Mouse (Mus musculus): ENCODE measurements around the gene Slit1. TPM values are rescaled to one million over a fixed set of nuclear protein-coding genes. Genes with fewer than 3 reads are reported as not detected.

Gene Slit1
- total RNA-seq (2015) (not detected in 2 replicates), total RNA-seq (2017) (0.03 and 0.29 TPM in 2 replicates)

DNA sequence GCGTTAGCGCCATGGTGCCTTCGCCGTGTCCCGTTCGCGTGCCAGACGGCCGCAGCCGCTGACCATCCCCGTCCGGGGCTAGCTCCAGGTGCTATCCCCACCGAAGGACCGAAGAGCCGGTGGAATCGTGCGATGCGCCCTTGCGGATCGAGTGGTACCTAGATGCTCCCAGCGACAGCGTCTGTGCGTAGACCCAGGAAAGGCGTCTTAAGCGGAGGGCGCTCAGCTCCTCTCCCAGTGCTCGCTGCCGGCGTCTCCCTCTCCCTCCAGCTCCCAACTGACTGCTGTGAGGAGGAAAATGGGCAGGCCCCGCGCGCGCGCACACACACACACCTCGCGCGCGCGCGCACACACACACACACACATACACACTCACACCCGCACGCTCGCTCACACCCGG, at the start of gene Slit1:
Gene Slit1 (minus strand): TSS at position 270 of the 400 bp plus-strand sequence.
- no peak for ATAC-seq (replicated peaks; ENCODE audit: poor library complexity)

DNA sequence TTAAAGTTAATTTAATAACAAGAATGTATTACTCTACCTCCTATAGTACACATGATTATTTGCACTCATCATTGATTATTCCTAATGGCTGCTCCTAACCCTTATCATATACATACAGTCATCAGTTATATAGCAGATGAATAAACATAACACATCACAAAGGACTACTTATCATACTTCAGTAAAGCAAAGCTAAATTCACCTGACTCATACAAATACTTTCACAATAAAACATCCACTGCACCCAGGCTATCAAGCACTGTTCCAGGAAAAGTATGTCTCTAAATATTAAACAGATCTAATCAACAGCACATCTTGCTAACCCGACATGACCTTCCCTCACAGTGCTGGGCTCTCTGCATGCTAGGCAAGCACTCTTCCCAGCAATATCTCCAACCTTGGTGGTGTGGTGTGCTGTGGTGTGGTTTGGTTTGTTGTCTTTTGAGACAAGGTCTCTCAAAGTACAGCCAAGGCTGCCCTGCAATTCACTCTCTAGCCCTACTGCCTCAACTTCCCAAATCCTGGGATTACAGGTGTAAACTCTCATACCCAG, 49.5 kb upstream of the Slit1 start:
- no peak for ATAC-seq (replicated peaks; ENCODE audit: poor library complexity)

DNA sequence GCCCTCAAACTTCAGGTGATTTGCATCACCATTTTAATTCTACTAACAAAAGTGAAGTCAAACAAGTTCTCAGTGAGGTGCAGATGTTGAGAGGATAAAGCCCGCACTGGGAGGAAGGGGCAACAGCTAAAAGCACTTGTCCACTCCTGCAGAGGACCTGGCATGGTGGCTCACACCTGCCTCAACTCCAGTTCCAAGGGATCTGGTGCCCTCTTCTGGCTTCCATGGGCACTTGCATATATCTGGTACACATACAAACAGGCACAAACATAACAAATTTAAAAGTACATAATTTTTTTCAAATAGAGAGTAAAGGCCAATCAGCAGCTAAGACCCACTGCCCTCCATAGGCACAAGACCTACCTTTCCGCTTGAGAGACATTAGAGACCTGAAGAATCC, 47.9 kb upstream of the Slit1 start:
- peak; percentile 50; the same call in 1 of the 2 replicates for ATAC-seq (replicated peaks; ENCODE audit: poor library complexity)

DNA sequence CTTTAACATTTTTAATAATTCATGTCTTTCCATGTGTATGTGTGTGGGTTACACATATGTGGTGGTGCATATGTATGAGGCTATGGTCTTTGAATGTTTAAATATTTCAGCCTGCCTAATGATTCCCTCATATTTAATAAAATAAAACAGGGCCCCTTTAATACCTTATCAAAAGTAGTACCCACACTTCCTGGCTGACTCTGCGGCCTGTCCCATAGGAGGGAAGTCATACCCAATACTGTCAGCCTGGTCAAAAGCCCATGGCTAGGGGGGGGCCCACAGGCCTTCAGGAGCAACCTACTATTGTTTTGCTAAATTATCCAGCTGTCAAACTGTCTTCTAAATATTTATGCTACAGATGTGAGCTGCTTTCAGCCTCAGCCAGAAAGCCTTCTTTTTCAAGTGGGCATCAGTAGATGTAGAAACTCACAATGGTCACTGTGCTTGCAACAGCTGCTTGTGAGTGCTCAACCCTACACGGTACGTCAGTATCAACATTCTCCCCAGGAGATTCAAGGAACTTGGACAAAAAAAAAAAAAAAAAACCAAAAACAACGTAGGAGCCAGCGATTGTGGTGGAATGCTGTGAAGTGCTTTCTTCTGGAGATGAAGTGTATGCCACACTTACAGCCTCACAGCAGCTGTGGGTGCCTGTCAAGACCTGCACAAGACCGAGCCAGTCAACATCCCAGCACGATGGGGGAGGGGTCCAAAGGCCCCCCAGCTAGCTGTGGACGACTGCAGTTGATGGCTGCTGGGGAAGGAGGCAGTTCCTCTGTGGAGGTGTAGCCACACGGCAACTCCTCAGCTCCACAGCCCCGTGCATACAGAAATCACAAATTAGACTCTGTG, 45.9 kb upstream of the Slit1 start:
- ATAC-seq (replicated peaks; ENCODE audit: poor library complexity) = no peak

DNA sequence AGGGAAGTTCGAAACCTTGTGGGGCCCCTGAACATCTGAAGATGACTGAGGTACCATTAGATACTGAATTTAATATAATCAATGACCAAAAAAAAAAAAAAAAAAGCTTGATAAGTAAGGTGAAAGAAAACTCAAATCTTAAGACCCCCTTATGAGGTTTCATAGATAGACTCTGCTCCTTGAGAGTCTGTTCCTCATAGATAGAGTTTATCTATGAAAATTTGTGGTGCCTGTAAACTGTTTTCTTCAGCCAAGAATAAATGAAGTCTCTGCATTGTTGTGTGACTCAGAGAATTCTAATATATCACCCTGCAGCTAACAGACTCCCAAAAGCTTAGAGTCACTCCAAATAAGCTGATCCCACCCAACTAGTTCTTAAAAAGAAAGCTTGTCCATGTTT, 43.4 kb upstream of the Slit1 start:
- no peak for ATAC-seq (replicated peaks; ENCODE audit: poor library complexity)

DNA sequence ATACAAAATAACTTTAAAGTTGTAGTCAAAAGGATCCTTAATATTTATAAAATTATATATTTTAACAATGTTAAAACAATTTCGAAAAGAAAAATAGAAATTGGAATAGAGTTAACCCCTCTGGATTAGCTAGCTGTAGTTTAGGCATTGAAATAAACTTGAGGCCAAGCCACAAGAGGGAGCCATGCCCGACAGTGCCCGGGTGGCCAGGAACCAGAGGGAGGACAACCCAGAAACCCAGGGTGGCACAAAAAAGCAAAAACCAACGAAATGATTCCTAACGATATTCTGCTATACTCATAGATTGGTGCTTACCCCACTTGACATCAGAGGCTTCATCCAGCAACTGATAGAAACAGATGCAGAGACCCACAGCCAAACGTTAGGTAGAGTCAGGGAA, 34.0 kb upstream of the Slit1 start:
- no peak for ATAC-seq (replicated peaks; ENCODE audit: poor library complexity)

DNA sequence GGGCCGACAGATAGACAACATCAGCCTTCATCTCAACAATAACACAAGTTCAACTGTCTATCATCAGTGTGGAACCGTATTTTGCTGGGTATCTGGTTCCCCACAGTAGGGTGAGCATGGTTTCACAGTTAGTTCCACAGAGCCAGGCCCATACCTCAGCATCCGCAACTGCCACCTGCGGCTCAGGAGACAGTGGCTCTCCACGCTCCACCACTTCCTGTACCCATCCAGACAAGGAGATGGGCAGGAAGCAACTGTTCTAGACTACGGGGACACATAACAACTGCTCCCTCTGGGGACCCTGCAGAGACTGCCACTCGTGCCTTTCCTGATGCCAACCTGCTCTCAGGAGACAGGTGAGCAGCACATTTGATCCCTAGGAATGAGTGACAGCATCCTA, 25.2 kb upstream of the Slit1 start:
- ATAC-seq (replicated peaks; ENCODE audit: poor library complexity) = no peak

DNA sequence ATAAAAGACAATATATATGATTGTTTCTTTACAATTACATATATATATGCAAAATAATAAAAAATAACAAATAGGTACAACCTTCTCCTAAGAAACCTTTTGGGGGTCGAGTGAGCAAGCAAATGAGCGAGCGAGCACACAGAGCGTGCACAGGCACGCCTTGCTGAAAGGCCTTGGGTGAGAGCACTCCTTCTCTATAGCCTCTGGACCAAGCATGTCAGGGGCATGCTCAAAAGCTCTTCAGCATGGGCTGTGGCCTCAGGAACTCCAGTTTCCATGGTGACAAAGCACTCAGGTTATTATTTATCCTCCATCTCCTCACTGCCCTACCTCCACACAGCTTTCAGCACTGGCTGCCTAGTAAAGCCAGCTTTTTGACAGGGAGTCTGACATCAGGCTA, 23.2 kb upstream of the Slit1 start:
- no peak for ATAC-seq (replicated peaks; ENCODE audit: poor library complexity)

DNA sequence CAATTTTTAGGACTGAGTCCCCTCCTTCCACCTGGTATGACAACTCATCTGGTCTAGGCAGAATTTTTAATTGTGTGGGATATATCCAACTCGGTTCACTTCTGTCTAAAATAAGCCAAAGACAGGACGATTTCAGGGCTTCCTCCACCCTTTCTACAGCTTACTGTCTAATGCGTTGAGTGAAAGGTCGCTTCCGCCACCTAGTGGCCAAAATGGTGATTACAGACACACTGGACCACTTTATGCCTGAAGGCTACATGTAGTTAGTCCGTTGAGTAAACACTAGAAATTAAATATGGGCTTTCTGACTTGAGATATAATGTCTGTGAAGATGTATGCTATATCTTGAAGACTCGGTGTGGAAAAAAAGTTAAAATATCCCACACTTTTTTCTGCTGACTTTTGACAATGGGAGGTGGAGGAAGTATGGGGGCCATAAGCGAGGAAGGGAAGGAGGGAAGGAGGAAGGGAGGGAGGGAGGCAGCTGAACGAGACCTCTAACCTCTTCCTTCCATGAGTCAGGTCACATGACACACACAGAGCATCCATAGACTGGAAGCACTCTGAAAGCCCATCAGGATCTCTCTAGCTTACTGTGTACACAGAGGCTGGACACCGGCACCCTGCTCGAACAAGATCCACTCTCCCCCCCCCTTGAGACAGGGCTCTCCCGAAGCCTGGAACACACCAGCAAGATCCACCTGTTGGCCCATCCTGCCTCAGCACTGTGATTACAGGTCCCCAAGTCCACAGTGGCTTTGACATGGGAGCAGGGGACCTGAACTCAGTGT, 20.6 kb upstream of the Slit1 start:
- ATAC-seq (replicated peaks; ENCODE audit: poor library complexity) = peak; percentile 88

DNA sequence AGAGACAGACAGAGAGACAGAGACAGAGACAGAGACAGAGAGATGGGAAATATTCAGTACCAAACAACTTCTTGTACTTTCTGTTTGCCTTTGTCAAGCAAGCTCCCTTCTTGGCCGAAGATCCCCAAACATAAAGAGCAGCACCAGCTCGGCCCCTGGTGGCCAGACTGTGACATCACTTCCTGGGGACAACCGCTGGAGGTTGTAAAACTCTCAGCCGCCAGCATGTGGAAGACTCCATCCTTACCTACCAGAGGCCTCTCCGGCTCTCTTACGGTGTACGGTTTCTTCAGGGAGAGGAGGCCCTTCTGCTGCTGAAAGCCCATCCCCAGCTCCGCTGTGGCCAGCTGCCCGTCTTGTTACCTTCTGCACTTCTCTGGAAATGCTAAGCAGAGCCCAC, 18.1 kb upstream of the Slit1 start:
- ATAC-seq (replicated peaks; ENCODE audit: poor library complexity) = peak; percentile 45; the same call in 1 of the 2 replicates

DNA sequence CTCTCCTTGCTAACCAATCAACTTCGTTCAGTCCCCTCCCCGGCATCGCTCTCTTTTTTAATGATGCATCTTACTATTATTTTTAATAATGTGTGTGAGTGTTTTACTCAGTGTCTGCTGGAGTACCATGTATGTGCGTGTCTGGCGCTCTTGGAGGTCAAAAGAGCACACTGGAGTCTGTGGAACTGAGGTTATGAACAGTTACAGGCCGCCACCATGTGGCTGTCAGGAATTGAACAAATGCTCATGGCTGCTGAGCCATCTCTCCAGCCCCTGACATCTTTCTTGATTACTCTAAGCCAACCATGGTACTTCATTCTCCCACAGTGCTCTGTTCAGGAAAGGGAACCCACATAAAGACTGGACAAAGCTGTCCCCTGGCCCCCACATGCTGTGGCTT, 16.3 kb upstream of the Slit1 start:
- no peak for ATAC-seq (replicated peaks; ENCODE audit: poor library complexity)

DNA sequence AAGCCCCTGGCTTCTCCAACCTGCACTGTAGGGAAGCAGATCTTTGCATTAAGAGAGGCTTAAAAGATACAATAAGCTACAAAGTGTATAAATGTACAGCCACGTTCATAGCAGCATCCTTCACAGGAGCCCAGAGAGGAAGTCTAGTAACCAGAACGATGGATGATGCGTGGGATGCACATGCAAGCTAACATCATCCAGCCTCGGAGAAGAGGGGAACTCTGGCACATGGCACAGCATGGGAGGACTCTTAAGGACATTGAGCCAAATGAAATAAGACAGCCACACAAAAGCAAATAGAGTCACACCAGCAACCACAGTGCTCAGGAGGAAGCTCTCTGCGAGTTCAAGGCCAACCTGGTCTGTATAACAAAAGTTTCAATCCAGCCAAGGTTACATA, 15.8 kb upstream of the Slit1 start:
- no peak for ATAC-seq (replicated peaks; ENCODE audit: poor library complexity)

DNA sequence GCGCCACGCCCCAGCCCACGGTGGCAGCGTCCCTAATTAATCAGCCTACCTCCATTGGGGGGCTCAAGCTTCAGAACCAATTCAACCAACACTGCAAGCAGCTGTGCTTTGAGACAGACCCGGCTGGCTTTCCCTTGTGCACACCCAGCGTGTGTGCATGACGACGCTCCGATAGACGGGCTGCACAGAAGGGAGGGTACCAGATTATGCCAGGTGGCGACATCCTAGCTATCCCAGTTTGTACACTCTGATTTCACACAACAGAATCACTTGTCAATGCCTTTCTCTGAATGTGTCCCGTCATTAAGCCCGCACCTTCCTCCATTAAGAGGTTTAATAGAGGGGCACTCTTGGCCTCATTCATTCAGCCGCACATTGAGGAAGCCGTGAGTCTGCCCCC, 11.3 kb upstream of the Slit1 start:
- ATAC-seq (replicated peaks; ENCODE audit: poor library complexity) = no peak

DNA sequence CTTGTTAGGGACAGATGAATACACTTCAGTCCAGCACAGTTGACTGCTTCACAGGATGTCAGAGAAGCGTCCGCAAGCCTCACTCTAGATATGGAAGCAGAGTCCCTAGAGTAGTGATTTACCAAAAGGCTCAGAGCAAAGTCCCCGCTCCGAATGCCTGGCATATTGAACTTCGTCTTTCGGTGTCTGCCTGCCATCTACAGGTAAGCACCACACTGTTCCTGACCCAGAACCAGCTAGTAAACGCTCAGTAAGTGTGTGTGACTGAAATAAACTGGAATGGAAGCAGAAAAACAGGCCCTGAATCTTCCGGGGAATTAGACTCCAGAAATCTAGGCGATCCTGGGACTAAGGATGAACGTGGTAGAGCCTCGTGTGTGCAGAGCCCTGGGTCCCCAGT, 8.4 kb upstream of the Slit1 start:
- no peak for ATAC-seq (replicated peaks; ENCODE audit: poor library complexity)

DNA sequence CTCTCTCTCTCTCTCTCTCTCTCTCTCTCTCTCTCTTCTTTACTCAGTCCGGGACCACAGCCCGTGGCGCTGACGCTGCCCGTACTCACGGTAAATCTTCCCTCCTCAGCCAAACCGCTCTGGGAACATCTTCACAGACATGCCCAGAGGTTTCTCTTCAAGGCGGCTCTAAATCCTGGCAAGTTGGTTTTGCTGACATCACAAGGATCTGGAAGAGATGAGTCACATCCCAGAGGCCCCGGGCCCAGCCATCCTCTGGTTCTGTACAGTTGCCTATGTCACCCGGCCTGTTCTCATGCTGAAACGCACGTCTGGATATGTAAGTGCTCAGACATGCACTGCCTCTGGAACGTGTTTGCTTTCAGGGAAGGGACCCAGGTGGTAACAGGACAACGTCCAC, 4.0 kb upstream of the Slit1 start:
- no peak for ATAC-seq (replicated peaks; ENCODE audit: poor library complexity)

DNA sequence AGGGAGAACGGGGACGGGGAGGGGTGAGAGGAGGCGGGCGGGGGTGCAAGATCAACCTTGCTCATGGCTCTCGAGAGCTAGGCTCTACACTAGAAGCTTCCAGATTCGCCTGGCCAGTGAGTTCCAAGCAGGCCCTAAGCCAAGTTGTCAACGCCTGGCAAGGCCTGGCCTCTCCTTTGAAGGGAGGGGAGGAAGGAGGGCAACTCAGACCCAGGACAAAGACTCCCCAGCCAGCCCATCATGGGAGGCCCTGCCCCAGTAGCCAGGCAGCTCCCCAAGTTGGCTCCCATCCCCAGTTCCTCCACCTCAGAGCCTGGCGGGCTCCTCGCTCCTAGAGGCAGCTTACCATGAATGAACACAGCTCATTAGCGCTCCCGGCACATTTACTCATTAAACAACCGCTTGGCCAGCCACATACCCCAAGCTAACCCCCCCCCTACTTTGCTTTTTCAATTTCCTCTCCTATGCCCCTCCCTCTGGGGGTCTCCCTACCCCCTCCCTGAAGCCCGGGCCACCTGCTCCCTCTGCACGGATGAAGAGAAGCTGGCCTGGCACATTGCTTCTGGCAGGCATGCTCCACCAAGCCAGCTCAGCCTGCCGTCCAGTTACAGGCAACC, 2.6 kb upstream of the Slit1 start:
- no peak for ATAC-seq (replicated peaks; ENCODE audit: poor library complexity)

DNA sequence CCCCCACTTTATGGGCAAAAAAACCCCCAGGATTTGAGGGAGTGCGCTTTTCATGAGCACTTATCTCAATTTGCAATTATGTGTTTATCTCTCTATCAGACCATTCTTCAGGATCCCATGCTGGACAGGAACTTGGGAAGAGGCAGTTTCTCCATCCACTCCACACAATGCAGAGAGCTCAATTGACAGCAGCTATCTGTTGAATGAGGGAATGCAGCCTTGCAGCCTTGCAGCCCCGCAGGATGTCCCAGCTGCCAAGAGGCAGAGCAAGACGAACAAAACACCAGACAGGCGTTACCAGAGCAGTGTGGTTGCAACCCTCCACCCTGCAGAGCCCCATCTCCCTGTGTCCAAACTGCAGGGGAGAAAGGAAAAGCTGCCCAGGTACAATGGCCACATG, 4.6 kb downstream of the Slit1 start:
- no peak for ATAC-seq (replicated peaks; ENCODE audit: poor library complexity)

DNA sequence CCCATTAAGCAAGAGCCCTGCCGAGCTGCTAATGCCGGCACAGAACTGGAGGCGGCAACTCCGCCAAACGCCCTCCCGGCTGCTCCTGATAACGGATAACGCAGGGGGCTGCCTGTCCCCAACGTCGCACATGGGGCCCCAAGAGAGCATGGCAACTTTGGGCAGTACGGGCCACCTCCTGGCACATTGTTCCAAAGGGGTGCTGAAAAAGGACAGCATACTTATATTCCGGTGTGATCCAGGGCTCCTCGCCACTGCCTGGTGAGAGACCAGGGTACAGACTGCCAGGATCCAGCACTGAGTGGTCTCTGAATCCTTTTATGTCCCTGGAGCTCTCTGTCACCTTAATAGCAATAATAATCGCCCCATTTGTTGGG, 5.0 kb downstream of the Slit1 start:
- no peak for ATAC-seq (replicated peaks; ENCODE audit: poor library complexity)

DNA sequence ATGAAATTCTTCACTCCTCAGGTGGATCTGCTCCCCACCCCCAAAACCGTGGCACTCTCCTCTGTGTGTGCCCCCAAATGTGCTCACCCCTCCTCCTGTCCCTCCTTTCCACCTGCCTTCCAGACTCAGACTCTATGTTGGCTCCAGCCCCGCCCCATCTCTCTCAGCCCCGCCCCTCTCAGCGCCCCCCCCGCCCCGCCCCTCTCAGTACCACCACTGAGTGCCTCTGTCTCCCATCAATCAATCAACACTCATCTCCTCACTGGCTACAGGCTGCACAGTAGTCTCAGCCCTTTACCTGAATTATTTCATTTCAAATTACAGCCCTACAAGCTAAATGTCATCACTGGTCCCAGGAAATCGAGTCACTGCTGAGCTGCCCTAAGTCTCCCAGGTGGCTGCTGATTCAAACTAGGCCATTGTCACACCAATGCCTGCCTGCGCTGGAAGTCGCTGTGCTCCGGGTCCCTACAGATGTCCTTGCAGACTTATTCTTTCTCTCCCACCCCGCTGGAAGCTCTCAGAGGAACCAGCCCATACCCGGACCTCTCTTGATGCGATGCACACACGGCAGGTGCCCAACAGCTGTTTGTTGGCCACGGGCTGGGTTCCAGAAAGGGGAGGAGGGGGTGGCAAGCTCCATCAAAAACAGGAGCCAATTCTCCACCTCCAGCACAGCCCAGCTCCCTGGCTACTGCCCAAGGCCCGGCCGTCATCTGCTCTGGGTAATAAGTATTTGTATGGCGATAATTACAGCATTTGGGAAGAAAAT, 5.6 kb downstream of the Slit1 start:
- no peak for ATAC-seq (replicated peaks; ENCODE audit: poor library complexity)

DNA sequence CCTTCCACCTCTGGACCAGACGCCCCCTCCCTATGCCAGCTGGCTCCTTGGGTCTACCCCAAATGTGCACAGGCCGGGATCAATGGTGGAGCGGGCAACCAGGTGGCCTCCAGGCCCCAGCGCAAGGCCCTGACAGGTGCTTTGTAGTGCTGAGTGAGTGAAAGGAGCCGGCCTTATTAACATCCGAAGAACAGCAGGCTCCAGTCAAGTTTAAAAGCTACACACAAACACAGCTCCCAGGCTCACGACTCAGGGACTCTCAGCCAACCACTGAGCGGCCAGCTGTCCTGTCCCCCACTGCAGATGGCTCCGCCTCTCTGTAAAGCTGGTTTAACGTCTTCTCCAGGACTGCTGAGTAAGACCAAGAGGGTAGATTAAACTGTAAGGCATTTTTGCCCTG, 8.8 kb downstream of the Slit1 start:
- ATAC-seq (replicated peaks; ENCODE audit: poor library complexity) = no peak

DNA sequence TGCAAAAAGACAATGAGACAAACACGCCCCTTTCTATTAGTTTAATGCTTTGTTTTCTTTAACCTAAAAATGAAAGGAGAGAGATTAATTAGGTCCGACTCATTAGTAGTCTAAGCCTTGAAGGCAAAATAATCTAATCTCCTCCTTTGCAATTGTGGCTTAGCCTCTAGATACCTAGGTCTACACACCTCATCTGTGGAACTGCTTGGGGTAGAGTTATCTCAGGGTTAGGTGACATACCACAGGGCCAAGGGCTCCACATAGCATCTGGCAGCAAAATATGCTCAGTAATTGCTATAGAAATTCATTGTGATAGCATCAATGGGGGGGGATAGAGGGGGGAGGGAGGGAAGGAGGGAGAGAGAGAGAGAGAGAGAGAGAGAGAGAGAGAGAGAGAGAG, 18.0 kb downstream of the Slit1 start:
- no peak for ATAC-seq (replicated peaks; ENCODE audit: poor library complexity)

Data from megakaryocyte progenitor cell, adult 5-6 weeks (primary cell).